Mouse (Mus musculus) heart, embryonic 10.5 days (tissue): ENCODE measurements around the gene Lrrc57. TPM values are rescaled to one million over a fixed set of nuclear protein-coding genes. Genes with fewer than 3 reads are reported as not detected.

Source experiments
- DNase-seq: peaks from one replicate; pipeline ENCODE4 v3.0.0-alpha.2; 2017; ENCODE audit warnings: low spot score
- H3K27ac ChIP-seq: fragments of 300-500 bp; sonication (generic); 2 replicates; pipeline ENCODE4 v1.5.1; 2016; ENCODE audit warnings: mild to moderate bottlenecking
- H3K27me3 ChIP-seq: fragments of 300-500 bp; sonication (generic); 2 replicates; pipeline ENCODE4 v1.6.1; 2016; ENCODE audit warnings: mild to moderate bottlenecking; ENCODE audit not compliant: poor library complexity, insufficient read depth, severe bottlenecking
- H3K36me3 ChIP-seq: fragments of 300-500 bp; sonication (generic); 2 replicates; pipeline ENCODE4 v1.6.1; 2016; ENCODE audit warnings: mild to moderate bottlenecking, moderate library complexity
- H3K4me1 ChIP-seq: fragments of 300-500 bp; sonication (generic); 2 replicates; pipeline ENCODE4 v1.6.1; 2016; ENCODE audit warnings: mild to moderate bottlenecking
- H3K4me3 ChIP-seq: fragments of 300-500 bp; sonication (generic); 2 replicates; pipeline ENCODE4 v1.5.1; 2016; ENCODE audit warnings: mild to moderate bottlenecking, moderate library complexity
- H3K9me3 ChIP-seq: fragments of 300-500 bp; sonication (generic); 2 replicates; pipeline ENCODE4 v1.6.1; 2016; ENCODE audit warnings: mild to moderate bottlenecking, moderate library complexity
- WGBS: fragments of 180-500 bp; shearing (Covaris S2); methylation state at CpG from one replicate; pipeline ENCODE4 v1.1.7; 2016; 5-methylcytosine and 5-hydroxymethylcytosine counted together
- polyA plus RNA-seq: library from polyadenylated mRNA; unstranded; fragments of >200 nt; fragmentation: Nextera tagmentation; extraction: Ambion mirVana; gene quantifications from 2 replicates; pipeline ENCODE4 v1.2.1, GENCODE M21; 2016

Lrrc57 gene
- polyA plus RNA-seq, 1 experiment from 2014 or later: 21.3 TPM

DNA sequence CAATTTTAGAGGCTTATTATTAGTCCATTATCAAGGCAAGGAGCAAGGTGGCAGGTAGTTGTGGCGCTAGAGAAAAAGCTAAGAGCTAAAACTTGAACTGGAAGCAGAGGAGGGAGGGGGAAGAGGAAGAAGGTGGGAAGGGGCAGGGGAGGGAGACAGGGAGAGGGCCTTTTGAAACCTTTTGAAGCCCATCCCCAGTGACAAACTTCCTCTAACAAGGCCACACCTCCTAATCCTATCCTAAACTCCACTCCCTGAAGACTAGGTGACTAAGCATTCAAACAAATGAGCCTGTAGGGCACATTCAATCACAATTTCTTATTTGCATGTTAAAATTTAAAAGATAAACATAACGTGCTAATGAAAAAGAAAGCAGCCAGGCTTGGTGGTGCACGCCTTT, 50.5 kb downstream of the Lrrc57 start:
- Histone ChIP-seq H3K4me1 (no peaks in the 10 kb centered on the region), H3K27ac (no peak overlapping the region), H3K9me3 (no peaks in the 10 kb centered on the region), H3K27me3 (no peaks in the 10 kb centered on the region), H3K36me3 (peaks cover 29% of the 10 kb centered on the region), H3K4me3 (no peak overlapping the region)
- no peak for DNase-seq
- 80% methylated on average over 3 of the region's 3 CpGs for WGBS

DNA sequence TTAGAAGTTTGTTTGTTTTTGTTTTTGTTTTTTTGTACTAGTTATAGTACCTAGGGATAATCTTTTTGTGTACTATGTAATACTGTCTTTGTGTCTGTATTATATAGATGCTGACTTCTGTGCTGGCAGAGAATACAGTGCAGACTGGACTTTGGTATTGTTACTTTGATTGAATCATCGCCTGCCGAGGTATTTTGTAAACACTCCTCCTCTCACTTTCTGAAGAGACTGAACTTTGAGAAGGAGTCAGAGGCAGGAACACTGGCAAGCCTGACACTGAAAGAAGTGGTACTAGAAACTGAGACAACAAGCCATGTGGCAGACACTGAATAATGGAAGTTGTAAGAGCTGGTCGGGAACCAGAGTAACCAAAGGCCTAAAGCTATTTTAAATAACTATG, 52.5 kb downstream of the Lrrc57 start:
- Histone ChIP-seq H3K4me3 (no peak overlapping the region), H3K27ac (no peak overlapping the region), H3K27me3 (no peaks in the 10 kb centered on the region), H3K36me3 (peaks cover 46% of the 10 kb centered on the region), H3K4me1 (no peaks in the 10 kb centered on the region), H3K9me3 (no peaks in the 10 kb centered on the region)
- no peak for DNase-seq
- 80% methylated on average over 3 of the region's 3 CpGs for whole genome bisulfite sequencing

Other genes starting within 250 kb of the Lrrc57 start
- gene Ganc, start 205.6 kb downstream of the Lrrc57 start, polyA plus RNA-seq: 7.0 and 8.8 TPM in 2 replicates
- gene Tmem87a, start 205.4 kb downstream of the Lrrc57 start, polyA plus RNA-seq: 4.4 and 4.5 TPM in 2 replicates
- 5.2 and 6.3 TPM in 2 replicates for gene Capn3, start 153.5 kb downstream of the Lrrc57 start, polyA plus RNA-seq
- gene Zfp106, start 45.7 kb downstream of the Lrrc57 start, polyA plus RNA-seq: 59.7 and 64.8 TPM in 2 replicates
- 65.7 and 66.3 TPM in 2 replicates for gene Snap23, start 41.8 kb downstream of the Lrrc57 start, polyA plus RNA-seq
- gene Haus2, start 137 bp downstream of the Lrrc57 start, polyA plus RNA-seq: 27.4 and 28.5 TPM in 2 replicates
- 1.7 and 2.3 TPM in 2 replicates for gene Stard9, start 19.6 kb upstream of the Lrrc57 start, polyA plus RNA-seq
- gene Cdan1, start 240.6 kb upstream of the Lrrc57 start, polyA plus RNA-seq: 5.8 and 6.9 TPM in 2 replicates
- gene Ttbk2, start 241.1 kb upstream of the Lrrc57 start, polyA plus RNA-seq: 3.0 and 3.2 TPM in 2 replicates